Mouse (Mus musculus): Measurements from ENCODE around the gene C1qtnf5. TPM values are rescaled to one million over a fixed set of nuclear protein-coding genes. Genes with fewer than 3 reads are reported as not detected.

The C1qtnf5 gene
- polyA plus RNA-seq, 1 experiment: 29.1 TPM

- DNase-seq: peak; percentile 72 to 81
- WGBS: under 1% methylated on average over 49 of the region's 49 CpGs
- Histone ChIP-seq H3K27me3 (ENCODE audit: control insufficient read depth, insufficient read depth, low read length) (no peaks in the 10 kb centered on the region), H3K4me3 (replicated peaks; ENCODE audit: insufficient read depth, low read depth, low read length) (peak overlapping the region; percentile 62), H3K4me1 (ENCODE audit: control insufficient read depth, insufficient read depth, low read length) (peaks cover 24% of the 10 kb centered on the region), H3K27ac (ENCODE audit: insufficient read depth, low read length) (peak overlapping the region; percentile 54)
- TF ChIP-seq POLR2A (IDR thresholded peaks at IDR 0.05; ENCODE audit: borderline replicate concordance, insufficient read depth, low read length) (0 out of 2 replicates have a peak, but pooled peaks have one; percentile 1), CTCF (IDR thresholded peaks at IDR 0.05; ENCODE audit: borderline replicate concordance, insufficient read depth, low read depth, low read length) (no peak)
Measured at GRCm38 (mm10) chr9:44134851-44135730, 28.0 kb downstream of the C1qtnf5 start.

DNA sequence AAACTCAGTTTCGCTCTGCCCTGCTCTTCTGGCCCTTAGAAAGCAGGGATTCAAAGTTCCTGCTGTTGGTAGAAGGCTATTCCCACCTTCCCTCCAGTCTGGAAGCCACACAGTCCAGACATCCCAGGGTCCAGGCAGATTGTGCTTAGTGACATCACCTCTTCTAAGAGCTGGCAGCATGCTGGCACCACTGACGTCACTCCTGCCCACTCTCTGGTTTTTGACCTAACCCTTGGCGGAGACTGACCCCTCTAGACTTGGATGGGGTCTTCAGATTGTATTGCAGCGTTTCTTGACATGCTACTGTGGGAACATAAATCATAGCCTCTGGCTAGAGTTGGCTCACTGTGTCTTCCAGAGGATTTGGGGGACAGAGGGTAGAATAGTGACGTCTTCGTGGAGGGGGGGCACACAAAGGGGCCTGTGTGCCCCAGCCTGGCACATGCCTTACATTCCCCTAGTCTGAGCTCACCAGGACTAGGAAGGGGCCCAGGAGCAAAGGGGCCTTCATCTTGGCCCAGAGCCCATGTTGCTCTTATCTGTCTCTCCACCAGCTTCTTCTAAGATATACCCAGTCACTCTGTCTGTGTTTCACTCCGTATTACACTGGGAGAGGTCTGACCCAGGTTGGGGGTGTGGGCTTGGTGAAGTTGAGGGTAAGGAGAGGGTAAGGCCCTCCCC is 28.8 kb downstream of the C1qtnf5 start:
- WGBS: 38% methylated on average over 7 of the region's 7 CpGs
- H3K4me1 ChIP-seq (ENCODE audit: control insufficient read depth, insufficient read depth, low read length): peaks cover 28% of the 10 kb centered on the region
- no peaks in the 10 kb centered on the region for H3K27me3 ChIP-seq (ENCODE audit: control insufficient read depth, insufficient read depth, low read length)
- TF ChIP-seq POLR2A (IDR thresholded peaks at IDR 0.05; ENCODE audit: borderline replicate concordance, insufficient read depth, low read length) (no peak), CTCF (IDR thresholded peaks at IDR 0.05; ENCODE audit: borderline replicate concordance, insufficient read depth, low read depth, low read length) (no peak)
- peak; percentile 70 to 73 for DNase-seq
- peak overlapping the region; percentile 18 for H3K27ac ChIP-seq (ENCODE audit: insufficient read depth, low read length)
- H3K4me3 ChIP-seq (replicated peaks; ENCODE audit: insufficient read depth, low read depth, low read length): peak overlapping the region; percentile 62

- peaks cover 28% of the 10 kb centered on the region for H3K4me1 ChIP-seq (ENCODE audit: control insufficient read depth, insufficient read depth, low read length)
- 66% methylated on average over 4 of the region's 4 CpGs for WGBS
- no peak for DNase-seq
- TF ChIP-seq POLR2A (IDR thresholded peaks at IDR 0.05; ENCODE audit: borderline replicate concordance, insufficient read depth, low read length): no peak
- no peak for TF ChIP-seq CTCF (IDR thresholded peaks at IDR 0.05; ENCODE audit: borderline replicate concordance, insufficient read depth, low read depth, low read length)
- H3K4me3 ChIP-seq (replicated peaks; ENCODE audit: insufficient read depth, low read depth, low read length): no peak overlapping the region
- H3K27me3 ChIP-seq (ENCODE audit: control insufficient read depth, insufficient read depth, low read length): no peaks in the 10 kb centered on the region
- H3K27ac ChIP-seq (ENCODE audit: insufficient read depth, low read length): no peak overlapping the region
Measured at GRCm38 (mm10) chr9:44137846-44138245, 30.8 kb downstream of the C1qtnf5 start.

GRCm38 (mm10) chr9:44141951-44142350 is 34.9 kb downstream of the C1qtnf5 start:
- DNase-seq: no peak
- H3K27ac ChIP-seq (ENCODE audit: insufficient read depth, low read length): no peak overlapping the region
- H3K4me3 ChIP-seq (replicated peaks; ENCODE audit: insufficient read depth, low read depth, low read length): no peak overlapping the region
- TF ChIP-seq CTCF (IDR thresholded peaks at IDR 0.05; ENCODE audit: borderline replicate concordance, insufficient read depth, low read depth, low read length): no peak
- no peak for TF ChIP-seq POLR2A (IDR thresholded peaks at IDR 0.05; ENCODE audit: borderline replicate concordance, insufficient read depth, low read length)
- peaks cover 31% of the 10 kb centered on the region for H3K4me1 ChIP-seq (ENCODE audit: control insufficient read depth, insufficient read depth, low read length)
- no peaks in the 10 kb centered on the region for H3K27me3 ChIP-seq (ENCODE audit: control insufficient read depth, insufficient read depth, low read length)
- WGBS: 62% methylated on average over 5 of the region's 5 CpGs

- Histone ChIP-seq H3K27ac (ENCODE audit: insufficient read depth, low read length) (peak overlapping the region; percentile 15), H3K4me1 (ENCODE audit: control insufficient read depth, insufficient read depth, low read length) (peaks cover 31% of the 10 kb centered on the region), H3K27me3 (ENCODE audit: control insufficient read depth, insufficient read depth, low read length) (no peaks in the 10 kb centered on the region), H3K4me3 (replicated peaks; ENCODE audit: insufficient read depth, low read depth, low read length) (no peak overlapping the region)
- no peak for TF ChIP-seq POLR2A (IDR thresholded peaks at IDR 0.05; ENCODE audit: borderline replicate concordance, insufficient read depth, low read length)
- TF ChIP-seq CTCF (IDR thresholded peaks at IDR 0.05; ENCODE audit: borderline replicate concordance, insufficient read depth, low read depth, low read length): no peak
- WGBS: 38% methylated on average over 5 of the region's 5 CpGs
- DNase-seq: no peak
Measured at GRCm38 (mm10) chr9:44143421-44143820, 36.4 kb downstream of the C1qtnf5 start.

GRCm38 (mm10) chr9:44144023-44144717 is 37.1 kb downstream of the C1qtnf5 start:
- WGBS: 31% methylated on average over 5 of the region's 8 CpGs
- peak overlapping the region; percentile 90 for H3K27ac ChIP-seq (ENCODE audit: insufficient read depth, low read length)
- DNase-seq: no peak

GRCm38 (mm10) chr9:44144718-44145060 is 37.6 kb downstream of the C1qtnf5 start:
- Histone ChIP-seq H3K4me1 (ENCODE audit: control insufficient read depth, insufficient read depth, low read length) (peaks cover 27% of the 10 kb centered on the region), H3K27me3 (ENCODE audit: control insufficient read depth, insufficient read depth, low read length) (no peaks in the 10 kb centered on the region), H3K4me3 (replicated peaks; ENCODE audit: insufficient read depth, low read depth, low read length) (no peak overlapping the region), H3K27ac (ENCODE audit: insufficient read depth, low read length) (peak overlapping the region; percentile 90)
- peak; percentile 80 to 83 for DNase-seq
- TF ChIP-seq POLR2A (IDR thresholded peaks at IDR 0.05; ENCODE audit: borderline replicate concordance, insufficient read depth, low read length) (no peak), CTCF (IDR thresholded peaks at IDR 0.05; ENCODE audit: borderline replicate concordance, insufficient read depth, low read depth, low read length) (no peak)

More at GRCm38 (mm10) chr9:44144023-44144717, 37.1 kb downstream of the C1qtnf5 start:
- Histone ChIP-seq H3K4me1 (ENCODE audit: control insufficient read depth, insufficient read depth, low read length) (peaks cover 28% of the 10 kb centered on the region), H3K4me3 (replicated peaks; ENCODE audit: insufficient read depth, low read depth, low read length) (no peak overlapping the region), H3K27me3 (ENCODE audit: control insufficient read depth, insufficient read depth, low read length) (no peaks in the 10 kb centered on the region)
- no peak for TF ChIP-seq POLR2A (IDR thresholded peaks at IDR 0.05; ENCODE audit: borderline replicate concordance, insufficient read depth, low read length)
- TF ChIP-seq CTCF (IDR thresholded peaks at IDR 0.05; ENCODE audit: borderline replicate concordance, insufficient read depth, low read depth, low read length): peak; percentile 56

Measured in cerebellum, adult 2 months (tissue).